8 mouse cellular contexts compared by ENCODE assay signal in genomic region chr5:121190836-121191583, GRCm38 (mm10). TPM values are rescaled to one million over a fixed set of nuclear protein-coding genes. Genes with fewer than 3 reads are reported as not detected.
DNase-seq lines count a peak whose midpoint lies in the region; ATAC-seq and TF ChIP-seq lines count a peak whose summit lies in the region.

Ptpn11 (minus strand) TSS chr5:121191397.

- TF ChIP-seq EP300 in heart, adult 2 months (IDR thresholded peaks at IDR 0.05; ENCODE audit: insufficient read depth, low read depth, low read length) = no peak

- under 1% methylated on average over 90 of the region's 98 CpGs for WGBS in embryonic facial prominence, embryonic 13.5 days
- WGBS in heart, adult 2 months = under 1% methylated on average over 91 of the region's 98 CpGs
- whole genome bisulfite sequencing in liver, adult 2 months = under 1% methylated on average over 93 of the region's 98 CpGs

- ATAC-seq in embryonic facial prominence, embryonic 13.5 days (ENCODE audit: insufficient number of reproducible peaks, insufficient read depth, low FRiP score, low TSS enrichment, low read depth) = peak; percentile 90
- peak; percentile 50 for ATAC-seq in monocyte, adult 5-6 weeks (replicated peaks; ENCODE audit: insufficient number of reproducible peaks, low FRiP score, low TSS enrichment, poor library complexity, severe bottlenecking)

- H3K9me3 ChIP-seq in embryonic facial prominence, embryonic 13.5 days = no peaks in the 10 kb centered on the region

- DNase-seq in 3T3-L1 (ENCODE audit: low read depth, low spot score) = peak; percentile 83
- DNase-seq in adrenal gland, postnatal 36 days = peak; percentile 89 to 93
- DNase-seq in heart, adult 2 months = peak; percentile 89 to 91
- peak; percentile 58 to 77 for DNase-seq in kidney, adult 8-10 months
- peak; percentile 37 for DNase-seq in liver, adult 2 months (ENCODE audit: extremely low read depth, low read depth, low spot score)
- DNase-seq in spleen, postnatal 36 days (ENCODE audit: low spot score in 2 of 2) = peak; percentile 75 to 76

- peak within 1 kb of the TSS; percentile 86 for H3K4me2 ChIP-seq in embryonic facial prominence, embryonic 13.5 days

- peak; percentile 93 for TF ChIP-seq POLR2A in heart, adult 2 months (IDR thresholded peaks at IDR 0.05; ENCODE audit: insufficient read depth, low read depth, low read length)
- peak; percentile 58; the same call in 1 of the 2 replicates for TF ChIP-seq POLR2A in liver, adult 2 months (IDR thresholded peaks at IDR 0.05; ENCODE audit: extremely low read depth, insufficient read depth, low read length)

- peaks cover 32% of the 10 kb centered on the region for H3K4me1 ChIP-seq in embryonic facial prominence, embryonic 13.5 days
- H3K4me1 ChIP-seq in heart, adult 2 months (ENCODE audit: control insufficient read depth, insufficient read depth, low read length) = peaks cover 12% of the 10 kb centered on the region
- peaks cover 10% of the 10 kb centered on the region for H3K4me1 ChIP-seq in liver, adult 2 months (ENCODE audit: control insufficient read depth, insufficient read depth, low read length)

- H3K79me2 ChIP-seq in heart, adult 2 months (replicated peaks; ENCODE audit: control insufficient read depth, insufficient read depth, low read length) = peaks cover 4% of the 10 kb centered on the region
- H3K79me2 ChIP-seq in liver, adult 2 months (ENCODE audit: control insufficient read depth, insufficient read depth, low read length) = peaks cover 30% of the 10 kb centered on the region

- 0 out of 2 replicates have a peak, but pooled peaks have one; percentile 15 for TF ChIP-seq CTCF in heart, adult 2 months (IDR thresholded peaks at IDR 0.05)
- no peak for TF ChIP-seq CTCF in liver, adult 2 months (IDR thresholded peaks at IDR 0.05; ENCODE audit: low read depth, low read length)

- peak within 1 kb of the TSS; percentile 93 for H3K4me3 ChIP-seq in embryonic facial prominence, embryonic 13.5 days
- H3K4me3 ChIP-seq in heart, adult 2 months = peak within 1 kb of the TSS; percentile 96
- peak within 1 kb of the TSS; percentile 96 for H3K4me3 ChIP-seq in liver, adult 2 months (ENCODE audit: insufficient read depth, low read depth, low read length)

- H3K27ac ChIP-seq in embryonic facial prominence, embryonic 13.5 days = peak within 1 kb of the TSS; percentile 82
- peak within 1 kb of the TSS; percentile 97 for H3K27ac ChIP-seq in heart, adult 2 months
- peak within 1 kb of the TSS; percentile 65 for H3K27ac ChIP-seq in liver, adult 2 months (replicated peaks; ENCODE audit: insufficient read depth, low read depth, low read length)

- H3K27me3 ChIP-seq in embryonic facial prominence, embryonic 13.5 days = no peaks in the 10 kb centered on the region
- H3K27me3 ChIP-seq in heart, adult 2 months (ENCODE audit: control insufficient read depth, insufficient read depth, low read length) = no peaks in the 10 kb centered on the region
- H3K27me3 ChIP-seq in liver, adult 2 months (ENCODE audit: control insufficient read depth, insufficient read depth, low read length) = no peaks in the 10 kb centered on the region

- intact Hi-C loops in heart, adult 2 months (cut with DNase I) = loop anchor here (2.0 kb wide), 1 partner anchor 14 kb away; the partner anchor contains the start of gene Rpl6

- H3K36me3 ChIP-seq in embryonic facial prominence, embryonic 13.5 days = no peaks in the 10 kb centered on the region
- H3K36me3 ChIP-seq in heart, adult 2 months (ENCODE audit: control insufficient read depth, insufficient read depth, low read length) = peaks cover 2% of the 10 kb centered on the region
- no peaks in the 10 kb centered on the region for H3K36me3 ChIP-seq in liver, adult 2 months (ENCODE audit: control insufficient read depth, insufficient read depth, low read length)

- peak within 1 kb of the TSS; percentile 97 for H3K9ac ChIP-seq in embryonic facial prominence, embryonic 13.5 days
- peak within 1 kb of the TSS; percentile 97 for H3K9ac ChIP-seq in heart, adult 2 months (ENCODE audit: low read depth, low read length)
- H3K9ac ChIP-seq in liver, adult 2 months (ENCODE audit: low read depth, low read length) = peak within 1 kb of the TSS; percentile 98

RNA-seq across cellular contexts. Expression of gene Ptpn11, which starts in this region (rescaled TPM):
- total RNA-seq in adrenal gland, postnatal 36 days (2021) = 100 to 1,000 TPM; 100 to 135 TPM
- 23.1 and 26.3 TPM in 2 replicates for polyA plus RNA-seq in embryonic facial prominence, embryonic 13.5 days (2015; fragmentation: Nextera tagmentation; extraction: Ambion mirVana)
- 100 to 1,000 TPM; 159 to 205 TPM for total RNA-seq in heart, adult 2 months (2021)
- polyA plus RNA-seq in heart, adult 2 months (2012; rRNA removed) = 50.7 and 91.1 TPM in 2 replicates
- total RNA-seq in liver, adult 2 months (2014; rRNA removed) = 23.1 and 30.3 TPM in 2 replicates
- polyA plus RNA-seq in liver, adult 2 months (2012; rRNA removed) = 15.6 and 17.0 TPM in 2 replicates
- total RNA-seq in monocyte, adult 5-6 weeks (2017) = 59.8 to 88.9 TPM (median 78.3 TPM) in 3 replicates

Comparison
In these comparisons a context has a peak if more than half of its experiments do, and no peak if none do; other contexts are left out.
1. Peak in every context shown above with its lines: DNase-seq, ATAC-seq, H3K4me3 ChIP-seq and H3K27ac ChIP-seq.
2. DNase-seq: peak in every context shown above with its lines; median percentile 91 in adrenal gland, postnatal 36 days; 90 in heart, adult 2 months; 83 in 3T3-L1; 76 in spleen, postnatal 36 days; 68 in kidney, adult 8-10 months; 37 in liver, adult 2 months.